Mouse (Mus musculus) adrenal gland, postnatal 4 days (tissue): ENCODE results near the gene Cdc42bpa. TPM values are rescaled to one million over a fixed set of nuclear protein-coding genes. Genes with fewer than 3 reads are reported as not detected.
A peak's percentile ranks its signal among the peaks of the same experiment; 100 is the strongest.

Experiments used
- DNase-seq, 2 experiments: peaks; one replicate each; pipeline ENCODE4 v3.0.0; 2021 to 2022; ENCODE audit warnings: low spot score in 2 of 2, mixed read lengths in 2 of 2
- total RNA-seq, 2 experiments: library from RNA; stranded (reverse); gene quantifications; 2 replicates each; pipeline ENCODE4 v1.2.3; 2021

The Cdc42bpa gene
- total RNA-seq, 2 experiments from 2014 or later: 58.1 to 70.9 TPM

- no peak for DNase-seq
Observed at GRCm38 (mm10) chr1:180185877-180186276, 225.6 kb downstream of the Cdc42bpa start.

GRCm38 (mm10) chr1:180186371-180186770, 226.1 kb downstream of the Cdc42bpa start:
- no peak for DNase-seq

GRCm38 (mm10) chr1:180188951-180189350, 228.7 kb downstream of the Cdc42bpa start:
- DNase-seq: no peak

- DNase-seq: no peak
Observed at GRCm38 (mm10) chr1:180191112-180191511, 230.8 kb downstream of the Cdc42bpa start.

DNA sequence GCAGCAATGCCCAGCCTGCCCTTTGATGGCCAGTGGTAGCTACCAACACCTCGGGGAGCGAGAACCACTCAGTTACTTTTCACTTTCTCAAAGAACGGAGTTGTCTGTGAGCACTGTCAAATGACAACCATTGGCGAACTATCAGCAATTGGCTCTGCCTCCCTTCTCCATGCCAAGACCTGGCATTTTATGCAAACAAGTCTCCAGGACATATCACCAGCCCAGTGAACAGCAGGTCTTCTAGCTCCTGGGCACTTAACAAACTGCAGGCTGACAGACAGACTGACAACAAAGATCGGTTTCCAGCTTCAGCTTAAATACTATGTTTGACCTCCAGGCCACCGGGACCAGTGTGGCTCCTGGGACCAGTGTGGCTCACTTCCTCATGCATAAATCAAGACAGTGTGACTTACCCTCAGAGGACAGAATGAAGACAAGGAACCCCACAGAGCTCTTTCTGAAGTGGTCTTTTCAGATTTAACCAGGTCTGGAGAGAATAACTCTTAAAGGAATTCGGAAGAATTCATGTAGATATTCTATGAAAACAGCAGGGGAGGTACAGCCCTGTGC, 231.5 kb downstream of the Cdc42bpa start:
- DNase-seq: no peak

DNA sequence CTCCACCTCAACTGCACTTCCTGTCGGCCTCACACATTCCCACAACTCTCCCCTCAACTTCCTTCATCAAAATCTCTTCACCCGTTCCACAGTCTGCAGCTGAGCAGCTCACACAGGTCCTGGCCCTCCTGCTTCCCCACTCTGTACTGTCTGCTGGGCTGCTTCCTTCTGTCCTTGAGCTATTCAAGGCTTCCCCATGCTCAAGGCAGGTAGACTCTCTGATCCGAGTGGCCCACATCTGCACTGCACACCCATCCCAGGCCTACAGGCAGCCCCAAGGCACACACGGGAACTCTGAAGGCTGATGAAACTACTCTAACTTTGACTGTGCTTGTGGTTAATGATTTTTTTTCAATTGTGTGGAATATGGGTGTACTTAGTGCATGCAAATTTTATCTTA, 232.6 kb downstream of the Cdc42bpa start:
- DNase-seq: no peak

- DNase-seq: no peak
Observed at GRCm38 (mm10) chr1:180193391-180193935, 233.2 kb downstream of the Cdc42bpa start.

DNA sequence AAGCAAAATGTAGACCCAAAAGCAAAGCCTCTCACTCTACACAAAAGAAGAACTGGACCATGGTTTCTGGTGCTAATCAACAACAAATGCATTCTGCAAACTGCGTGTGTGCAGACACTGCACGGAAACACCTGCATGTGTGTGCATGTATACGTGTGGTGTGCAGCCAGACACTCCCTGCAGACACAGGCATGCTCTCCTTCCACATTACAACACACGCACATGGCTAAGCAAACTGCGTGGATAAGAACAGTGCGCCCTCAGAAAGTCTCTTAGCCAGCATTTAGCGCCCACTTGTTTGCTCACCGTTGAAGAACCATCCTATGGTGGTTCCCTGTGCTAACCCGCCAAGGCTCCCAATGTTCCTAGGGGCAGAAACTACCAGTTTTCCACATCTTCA, 233.8 kb downstream of the Cdc42bpa start:
- no peak for DNase-seq

GRCm38 (mm10) chr1:180194781-180195471, 234.7 kb downstream of the Cdc42bpa start:
- DNase-seq: peak in 1 of 2 experiments; percentile 26

DNA sequence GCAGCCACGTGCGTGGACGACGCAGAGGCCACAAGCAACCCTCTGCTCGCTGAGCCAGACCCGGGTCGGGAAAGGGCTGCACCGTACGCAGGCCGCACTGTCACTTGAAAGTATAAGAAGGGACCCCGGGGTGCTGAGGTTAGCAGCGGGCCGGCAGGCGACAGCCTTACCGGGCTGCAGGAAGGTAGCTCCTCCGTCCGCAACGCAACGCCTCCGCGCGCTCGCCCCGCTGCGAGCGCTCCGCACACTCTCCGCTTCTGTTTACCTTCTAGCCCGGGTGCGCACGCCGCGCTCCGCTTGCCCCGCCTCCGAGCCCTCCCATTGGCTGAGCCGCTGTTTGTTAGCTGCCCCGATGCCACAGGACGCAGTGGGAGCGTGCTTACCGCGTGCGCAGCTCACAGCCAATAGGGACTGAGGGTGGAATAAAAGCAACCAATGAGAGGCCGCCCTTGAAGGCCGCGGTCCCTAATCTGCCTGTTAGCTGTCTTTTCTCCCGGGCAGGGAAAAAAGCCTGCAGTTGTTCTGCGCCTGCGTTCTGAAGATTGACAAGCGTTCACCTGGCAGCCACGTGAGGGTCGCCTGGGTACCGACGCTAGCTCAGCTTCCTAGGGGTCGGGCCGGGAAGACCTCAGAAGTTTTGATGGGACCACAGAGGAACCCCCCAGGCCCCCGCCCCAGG, 235.6 kb downstream of the Cdc42bpa start:
- DNase-seq: peak; percentile 90 to 97

GRCm38 (mm10) chr1:180196508-180196907, 236.2 kb downstream of the Cdc42bpa start:
- no peak for DNase-seq

DNA sequence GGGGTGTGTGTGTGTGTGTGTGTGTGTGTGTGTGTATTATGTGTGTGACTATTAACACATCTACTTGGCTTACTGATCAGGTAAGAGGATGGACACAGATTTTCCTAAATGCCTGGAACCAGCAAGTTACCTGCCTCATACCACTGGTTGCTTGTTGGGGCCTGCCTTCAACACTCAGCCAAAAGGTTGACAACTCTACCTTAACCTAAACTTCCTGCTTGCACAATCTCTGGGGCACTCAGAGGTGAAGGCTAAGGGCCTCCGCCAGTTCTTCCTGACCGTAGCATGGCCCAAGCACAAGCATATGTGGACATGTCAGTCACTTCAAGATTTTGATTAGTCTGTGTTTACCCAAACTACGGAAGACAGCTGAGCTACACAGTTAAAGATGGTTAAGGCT, 237.7 kb downstream of the Cdc42bpa start:
- no peak for DNase-seq

DNA sequence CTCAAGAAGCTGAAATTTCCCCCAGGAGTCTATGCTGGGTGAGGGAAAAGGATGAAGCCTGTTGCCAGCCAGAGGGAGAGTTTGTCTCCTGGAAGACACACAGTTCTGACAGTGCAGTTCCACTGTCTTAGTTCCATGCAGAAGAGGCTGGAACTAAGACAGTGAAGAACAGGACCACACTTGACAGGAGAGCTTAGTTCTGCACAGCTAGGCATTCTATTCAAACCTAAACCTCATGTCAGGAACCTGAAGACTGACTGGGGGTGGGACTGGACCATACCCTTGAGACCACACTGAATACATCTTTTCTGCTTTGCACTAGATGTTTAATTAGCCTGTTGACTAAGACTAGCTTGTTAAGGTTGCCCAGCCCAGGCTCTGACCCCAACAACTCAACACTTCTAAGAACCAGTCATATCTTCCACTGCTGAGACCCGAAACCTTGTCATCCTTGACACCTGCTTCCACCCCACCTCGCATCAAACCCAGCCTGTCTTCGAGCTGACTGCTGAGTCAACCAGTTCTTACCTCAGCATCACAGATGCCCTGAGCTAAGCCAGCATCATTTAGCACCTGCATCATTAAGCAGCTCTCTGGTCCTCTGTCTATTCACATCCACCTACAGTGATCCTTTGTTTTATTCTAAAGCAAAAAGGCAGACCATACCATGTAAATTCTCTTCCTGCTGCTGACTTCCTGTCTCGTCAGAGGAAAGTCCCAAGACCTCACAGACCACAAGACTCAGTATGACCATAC, 238.9 kb downstream of the Cdc42bpa start, which contains the start of gene Coq8a:
Coq8a (minus strand) TSS at position 644 of the 756 bp plus-strand sequence.
- no peak for DNase-seq

DNA sequence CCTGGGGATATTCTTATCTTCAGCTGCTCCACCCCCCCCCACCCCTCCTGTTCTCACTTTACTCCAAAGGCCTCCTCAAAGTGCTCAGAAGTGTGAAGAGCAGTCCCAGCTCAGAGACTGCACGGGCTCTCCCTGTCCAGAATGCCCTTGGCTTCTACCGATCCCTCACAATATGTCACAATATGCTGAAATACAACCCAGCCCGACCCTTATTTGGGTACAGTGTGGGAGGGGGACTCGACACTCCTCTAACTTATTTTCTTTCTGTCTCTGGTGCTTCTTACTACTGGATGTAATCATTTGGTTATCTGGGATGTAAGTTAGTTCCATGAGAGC, 239.4 kb downstream of the Cdc42bpa start:
- no peak for DNase-seq

DNA sequence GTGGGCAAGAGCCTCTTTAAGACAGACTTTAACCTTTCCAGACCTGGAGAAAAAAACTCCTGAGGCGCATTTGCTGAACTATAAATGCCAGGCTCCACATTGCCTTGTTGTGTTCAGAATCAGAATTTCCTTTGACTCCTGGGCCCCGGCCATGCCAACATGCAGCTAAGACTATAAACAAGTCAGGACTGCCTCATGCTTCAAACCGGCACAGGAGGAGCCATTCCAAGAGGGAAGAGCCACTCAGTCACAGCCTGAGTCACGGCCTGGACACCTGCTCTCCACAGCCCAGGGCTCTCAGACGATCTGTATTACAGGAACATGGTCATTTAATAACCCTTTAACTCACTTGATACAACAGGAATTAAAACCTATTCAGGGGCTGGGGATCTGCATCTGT, 240.4 kb downstream of the Cdc42bpa start:
- DNase-seq: no peak

DNA sequence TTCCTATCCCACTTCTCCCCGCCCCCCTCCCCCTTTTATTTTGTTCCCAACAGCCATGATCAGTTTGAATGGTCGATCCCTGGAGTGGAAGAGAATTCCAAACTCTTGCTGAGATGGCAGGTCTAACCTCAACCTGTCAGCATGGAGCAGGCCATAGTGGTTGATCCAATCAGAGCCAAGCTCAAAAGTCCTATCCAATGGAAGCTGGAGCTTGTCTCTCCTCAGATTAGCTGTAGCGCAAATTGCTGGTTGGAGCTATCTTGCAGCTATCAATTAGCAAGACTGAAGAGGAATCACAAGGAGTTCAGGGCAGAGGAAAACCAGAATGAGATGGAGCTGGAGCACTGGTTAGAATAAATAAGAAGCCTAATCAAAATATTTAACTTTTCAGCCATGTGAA, 248.1 kb downstream of the Cdc42bpa start:
- DNase-seq: no peak

DNA sequence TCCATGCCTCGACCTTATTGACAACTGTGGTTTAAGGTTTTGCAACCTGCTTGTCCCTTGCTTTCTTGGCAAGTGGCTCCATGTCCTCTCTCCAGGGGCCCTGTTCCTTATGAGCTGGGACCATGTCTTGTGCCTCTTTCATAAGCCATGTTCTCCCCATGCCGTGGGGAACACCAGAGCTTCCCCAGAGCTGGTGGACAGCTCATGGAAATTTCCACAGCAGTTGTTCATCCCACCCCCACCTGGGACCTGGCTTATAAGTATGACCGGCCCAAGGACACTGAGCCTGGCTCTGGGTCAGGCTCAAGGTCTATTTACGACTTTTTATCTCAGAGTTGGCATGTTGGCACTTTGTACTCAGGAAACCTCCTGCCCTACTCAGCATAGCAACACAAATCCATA, 249.8 kb downstream of the Cdc42bpa start:
- DNase-seq: peak in 1 of 2 experiments; percentile 34

DNA sequence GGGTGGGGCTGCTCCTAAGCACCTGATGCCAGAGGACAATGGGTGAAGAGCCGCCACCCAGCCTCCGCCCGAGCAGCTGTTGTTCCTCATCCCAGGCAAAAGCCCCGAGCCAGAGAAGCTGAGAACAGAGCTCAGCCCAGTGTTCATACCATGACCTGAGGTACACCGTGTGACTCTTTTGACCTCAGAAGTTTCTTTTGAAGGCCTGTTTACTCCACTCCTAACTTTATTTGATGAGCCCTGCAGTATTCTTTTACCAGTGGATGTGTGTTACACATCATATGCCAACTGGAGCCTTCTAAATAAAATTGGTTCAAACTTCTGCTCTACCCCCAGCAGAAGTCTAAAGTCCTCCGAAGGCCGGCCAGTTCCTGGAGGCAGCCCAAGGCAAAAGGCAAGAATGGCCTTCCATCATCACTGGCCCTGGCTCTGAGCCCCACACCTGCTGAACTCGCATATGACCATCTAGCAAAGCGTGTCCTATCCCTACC, 250.6 kb downstream of the Cdc42bpa start:
- no peak for DNase-seq

- DNase-seq: no peak
Observed at GRCm38 (mm10) chr1:180212911-180213310, 252.6 kb downstream of the Cdc42bpa start.

GRCm38 (mm10) chr1:180215044-180215443, 254.8 kb downstream of the Cdc42bpa start:
- peak; percentile 29 to 36 for DNase-seq
